Mouse (Mus musculus) heart, embryonic 11.5 days (tissue): ENCODE results near the gene Nr1h4. TPM values are rescaled to one million over a fixed set of nuclear protein-coding genes. Genes with fewer than 3 reads are reported as not detected.

Source experiments
- ATAC-seq: fragments of 200-750 bp; cut with Nextera tagmentation; replicated peaks from 2 replicates; pipeline ENCODE4 v1.8.0; 2017; ENCODE audit warnings: moderate library complexity; ENCODE audit not compliant: insufficient number of reproducible peaks, low FRiP score, low TSS enrichment
- H3K27ac ChIP-seq: fragments of 300-500 bp; sonication (generic); 2 replicates; pipeline ENCODE4 v1.5.1; 2014; ENCODE audit warnings: mild to moderate bottlenecking, low read depth, low read length
- H3K27me3 ChIP-seq: fragments of 300-500 bp; sonication (generic); 2 replicates; pipeline ENCODE4 v1.6.1; 2014; ENCODE audit warnings: mild to moderate bottlenecking, low read length, mixed read lengths; ENCODE audit not compliant: control insufficient read depth, insufficient read depth
- H3K36me3 ChIP-seq: fragments of 300-500 bp; sonication (generic); 2 replicates; pipeline ENCODE4 v1.6.1; 2014; ENCODE audit warnings: mild to moderate bottlenecking, low read length, moderate library complexity, mixed read lengths; ENCODE audit not compliant: control insufficient read depth, insufficient read depth
- H3K4me1 ChIP-seq: fragments of 300-500 bp; sonication (generic); 2 replicates; pipeline ENCODE4 v1.6.1; 2014; ENCODE audit warnings: low read length; ENCODE audit not compliant: control insufficient read depth, insufficient read depth
- H3K4me2 ChIP-seq: fragments of 300-500 bp; sonication (generic); 2 replicates; pipeline ENCODE4 v1.6.1; 2014; ENCODE audit warnings: mild to moderate bottlenecking, moderate library complexity
- H3K4me3 ChIP-seq: fragments of 300-500 bp; sonication (generic); 2 replicates; pipeline ENCODE4 v1.5.1; 2014; ENCODE audit warnings: low read depth, low read length
- H3K9ac ChIP-seq: fragments of 300-500 bp; sonication (generic); 2 replicates; pipeline ENCODE4 v1.6.1; 2014; ENCODE audit warnings: mild to moderate bottlenecking, low read depth, low read length, moderate library complexity
- H3K9me3 ChIP-seq: fragments of 300-500 bp; sonication (generic); replicated peaks from 2 replicates; pipeline ENCODE4 v1.6.1; 2016; ENCODE audit warnings: low read length; ENCODE audit not compliant: control insufficient read depth
- WGBS: fragments of 180-500 bp; shearing (Covaris S2); extraction: QIAGEN DNeasy Blood & Tissue Kit; methylation state at CpG from one replicate; pipeline ENCODE4 v1.1.7; 2014; ENCODE audit not compliant: insufficient replicate concordance; 5-methylcytosine and 5-hydroxymethylcytosine counted together
- polyA plus RNA-seq: library from polyadenylated mRNA; unstranded; fragments of >200 nt; fragmentation: Nextera tagmentation; extraction: Ambion mirVana; gene quantifications from 2 replicates; pipeline ENCODE4 v1.2.1, GENCODE M21; 2014

The Nr1h4 gene
- 0.97 and 1.1 TPM in 2 replicates for polyA plus RNA-seq

DNA sequence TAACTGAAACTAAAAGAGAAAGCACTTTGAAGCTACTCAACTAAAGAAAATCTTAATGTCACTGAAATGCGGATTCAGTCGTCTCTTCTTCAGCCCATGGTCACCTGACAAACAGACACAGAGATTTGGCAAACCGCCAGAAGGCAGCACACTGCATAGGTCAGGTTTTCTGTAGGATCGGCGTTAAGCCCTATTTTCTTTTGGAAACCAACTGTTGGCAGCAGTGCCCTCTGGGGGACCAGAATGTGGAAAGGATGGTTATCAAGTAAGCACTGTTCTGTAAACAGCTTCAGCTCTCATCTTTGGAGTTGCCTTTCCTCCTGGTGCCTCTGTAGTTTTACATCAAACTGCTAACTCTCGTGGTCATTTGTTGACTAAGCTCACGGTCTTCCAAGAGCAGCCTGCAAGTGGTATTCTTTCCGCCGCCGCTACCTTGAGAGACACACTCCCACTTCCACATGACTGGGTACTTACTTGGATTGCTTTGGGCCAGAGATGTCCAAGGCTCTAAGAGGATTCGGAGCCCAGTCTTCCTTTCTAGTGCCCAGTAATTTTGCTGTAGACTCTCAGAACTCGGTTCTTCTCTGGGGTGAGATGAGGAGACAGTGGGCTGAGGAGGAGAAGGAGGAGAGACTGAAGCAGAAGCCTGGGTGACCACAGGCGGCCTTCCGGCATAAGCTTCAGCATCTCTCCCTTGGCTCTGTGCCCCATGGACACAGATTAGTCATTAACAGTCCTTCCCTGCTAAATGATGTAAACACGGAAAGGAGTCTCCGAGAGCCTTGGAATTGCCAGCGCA, at the start of gene Nr1h4:
Gene Nr1h4 (minus strand): TSS at position 657 of the 799 bp plus-strand sequence.
- WGBS: 58% methylated on average over 17 of the region's 17 CpGs
- no peak for ATAC-seq
- Histone ChIP-seq H3K9me3 (no peaks in the 10 kb centered on the region), H3K9ac (no peak within 1 kb of the TSS), H3K4me2 (no peak within 1 kb of the TSS; the same call in 1 of the 2 replicates), H3K4me1 (peaks cover 27% of the 10 kb centered on the region), H3K27me3 (no peaks in the 10 kb centered on the region), H3K4me3 (no peak within 1 kb of the TSS), H3K27ac (peak within 1 kb of the TSS; percentile 55), H3K36me3 (no peaks in the 10 kb centered on the region)

DNA sequence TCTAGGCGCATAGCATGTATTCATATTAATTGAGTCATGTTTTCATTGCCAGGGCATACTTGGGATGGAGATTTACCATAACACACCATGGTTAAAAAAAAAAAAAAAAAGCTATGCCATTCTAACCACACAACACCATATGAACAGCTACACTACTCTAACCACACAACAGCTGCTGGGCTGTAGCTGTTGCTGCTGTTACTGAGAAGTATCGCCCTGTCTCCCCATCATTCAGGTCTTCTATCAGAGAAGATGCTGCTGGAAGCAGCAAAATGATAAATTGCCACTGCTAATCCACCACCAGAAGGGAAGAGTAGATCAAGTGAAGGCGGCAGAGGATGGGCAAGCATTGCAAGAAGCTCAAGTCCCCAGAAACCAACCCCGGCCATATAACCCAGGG, 45.4 kb upstream of the Nr1h4 start:
- Histone ChIP-seq H3K4me2 (no peak overlapping the region), H3K4me3 (no peak overlapping the region), H3K27me3 (no peaks in the 10 kb centered on the region), H3K36me3 (no peaks in the 10 kb centered on the region), H3K9me3 (no peaks in the 10 kb centered on the region), H3K4me1 (no peaks in the 10 kb centered on the region), H3K9ac (no peak overlapping the region), H3K27ac (no peak overlapping the region)
- ATAC-seq: no peak
- WGBS: 87% methylated on average over 4 of the region's 4 CpGs

DNA sequence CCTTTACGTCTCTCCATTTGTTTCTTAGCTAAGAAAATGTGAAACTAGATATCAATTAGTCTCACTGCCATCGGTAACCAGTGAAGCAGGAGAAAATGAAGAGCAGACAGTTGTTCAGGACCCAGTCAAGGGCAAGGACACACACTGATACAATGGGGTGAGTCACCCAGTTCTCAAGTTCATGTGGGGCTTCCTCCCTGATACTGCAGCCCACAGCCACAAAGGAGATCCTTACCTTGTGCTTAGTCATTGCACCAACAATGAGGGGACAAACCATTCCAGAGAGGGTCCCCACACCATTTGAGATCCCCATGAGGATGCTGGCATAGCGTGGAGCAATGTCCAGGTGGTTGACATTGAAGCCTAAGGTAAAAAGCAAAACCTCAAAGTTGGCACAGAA, 44.3 kb upstream of the Nr1h4 start:
- WGBS: 79% methylated on average over 3 of the region's 3 CpGs
- ATAC-seq: no peak
- Histone ChIP-seq H3K9me3 (no peaks in the 10 kb centered on the region), H3K4me3 (no peak overlapping the region), H3K4me1 (no peaks in the 10 kb centered on the region), H3K27me3 (no peaks in the 10 kb centered on the region), H3K27ac (no peak overlapping the region), H3K9ac (no peak overlapping the region), H3K4me2 (no peak overlapping the region), H3K36me3 (no peaks in the 10 kb centered on the region)

DNA sequence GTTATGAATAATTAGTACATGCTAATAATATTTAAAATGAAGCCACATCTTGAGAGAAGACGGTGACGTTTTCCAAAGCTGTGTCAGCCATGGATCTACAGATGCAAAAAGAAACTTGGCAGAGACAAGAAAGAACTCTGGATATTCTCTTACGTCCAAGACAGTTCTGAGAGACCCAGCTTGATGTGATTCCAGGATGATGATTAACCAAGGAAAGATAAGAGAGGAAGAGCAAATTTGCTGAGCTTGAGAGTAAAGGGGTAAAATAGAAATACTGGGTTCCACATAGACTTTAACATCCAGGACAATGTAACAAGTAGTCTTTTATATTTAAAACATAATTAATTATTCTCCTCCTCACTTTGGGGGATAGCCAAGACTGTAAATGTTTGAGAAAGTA, 40.0 kb upstream of the Nr1h4 start:
- Histone ChIP-seq H3K36me3 (no peaks in the 10 kb centered on the region), H3K27ac (no peak overlapping the region), H3K9ac (no peak overlapping the region), H3K4me2 (no peak overlapping the region), H3K4me1 (no peaks in the 10 kb centered on the region), H3K9me3 (peaks cover 3% of the 10 kb centered on the region; the same call in 1 of the 2 replicates), H3K27me3 (no peaks in the 10 kb centered on the region), H3K4me3 (no peak overlapping the region)
- 66% methylated on average over 3 of the region's 3 CpGs for WGBS
- ATAC-seq: no peak

DNA sequence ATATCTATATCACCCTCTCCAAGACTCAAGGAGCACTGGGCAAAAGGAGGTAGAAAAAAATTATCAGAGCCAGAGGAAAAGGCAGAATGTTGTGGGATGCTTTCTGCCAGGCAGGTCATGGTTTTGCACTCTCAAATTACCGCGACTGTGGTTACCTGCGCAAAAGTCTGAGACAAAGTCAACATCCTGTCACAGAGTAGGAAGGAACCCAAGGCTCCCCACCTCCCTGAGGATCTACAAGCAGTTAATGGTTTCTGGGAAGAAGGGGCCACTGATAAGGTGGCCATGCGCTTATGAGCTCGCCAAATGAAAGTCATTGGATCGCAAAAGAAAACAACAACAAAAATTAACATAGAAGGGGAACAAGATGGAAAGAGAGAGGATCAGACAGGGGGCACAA, 39.6 kb upstream of the Nr1h4 start:
- no peak overlapping the region for H3K27ac ChIP-seq
- ATAC-seq: no peak
- WGBS: 76% methylated on average over 6 of the region's 6 CpGs

DNA sequence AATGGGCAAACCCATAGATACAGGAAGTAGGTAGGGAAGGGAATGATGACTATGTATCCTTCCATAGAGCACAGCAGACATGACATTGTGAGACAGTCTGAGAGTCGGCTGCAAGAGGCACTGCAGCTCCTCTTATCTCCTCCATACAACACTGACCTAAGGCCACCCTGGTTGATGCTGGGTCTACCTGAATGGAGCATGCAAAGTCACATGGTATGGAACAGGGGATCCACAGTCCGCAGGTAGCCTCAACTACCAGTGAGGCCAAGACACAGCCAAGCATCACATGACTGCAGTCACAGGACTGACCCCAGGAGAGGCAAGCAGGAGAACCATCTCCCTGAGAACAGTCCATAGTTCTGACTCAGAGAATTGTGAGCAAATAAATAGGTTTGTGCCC, 34.0 kb upstream of the Nr1h4 start:
- no peak overlapping the region for H3K27ac ChIP-seq

More for the DNA sequence above, 39.6 kb upstream of the Nr1h4 start:
- no peak overlapping the region for H3K4me3 ChIP-seq
- no peaks in the 10 kb centered on the region for H3K36me3 ChIP-seq
- H3K9me3 ChIP-seq: peaks cover 3% of the 10 kb centered on the region; the same call in 1 of the 2 replicates
- no peak overlapping the region for H3K9ac ChIP-seq
- no peak overlapping the region for H3K4me2 ChIP-seq
- H3K4me1 ChIP-seq: no peaks in the 10 kb centered on the region
- H3K27me3 ChIP-seq: no peaks in the 10 kb centered on the region

DNA sequence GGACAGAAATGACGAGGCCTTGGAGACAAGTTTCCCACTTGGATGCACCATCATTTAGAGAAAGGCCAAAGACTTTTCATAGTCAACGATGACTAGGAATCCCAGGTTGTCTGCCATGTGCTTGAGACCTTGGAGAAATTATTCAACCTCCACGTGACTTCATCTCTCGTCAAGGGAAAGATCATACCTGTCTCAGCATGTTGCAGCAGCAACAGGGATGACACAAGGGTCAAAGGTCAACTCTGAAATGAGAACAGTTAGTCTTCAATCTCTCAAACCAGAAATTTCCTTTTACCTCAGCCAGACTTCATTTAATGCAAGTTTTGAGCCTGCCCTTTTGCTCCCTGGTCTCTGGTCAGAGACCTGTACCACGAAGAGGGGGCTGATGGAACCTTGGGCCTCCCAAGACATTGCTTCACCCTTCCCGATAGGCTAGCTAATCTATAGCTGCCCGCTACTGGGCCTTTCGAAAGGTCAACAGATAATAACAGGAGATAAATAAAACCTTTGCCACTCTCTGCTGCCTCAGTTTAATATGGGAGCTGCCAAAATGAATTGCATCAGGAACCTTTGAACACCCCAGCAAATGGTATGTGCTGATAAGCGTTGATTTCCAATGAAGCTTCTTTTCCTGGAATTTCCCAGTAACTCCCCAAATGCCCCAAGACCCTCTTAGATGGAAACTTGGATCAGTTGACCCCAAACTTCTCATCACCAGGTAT, 32.1 kb upstream of the Nr1h4 start:
- Histone ChIP-seq H3K27me3 (no peaks in the 10 kb centered on the region), H3K36me3 (no peaks in the 10 kb centered on the region), H3K27ac (no peak overlapping the region), H3K9me3 (peaks cover 3% of the 10 kb centered on the region; the same call in 1 of the 2 replicates), H3K4me3 (no peak overlapping the region), H3K4me1 (no peaks in the 10 kb centered on the region), H3K9ac (no peak overlapping the region), H3K4me2 (no peak overlapping the region)
- no peak for ATAC-seq
- WGBS: 80% methylated on average over 9 of the region's 9 CpGs

More for the DNA sequence above, 34.0 kb upstream of the Nr1h4 start:
- no peak overlapping the region for H3K9ac ChIP-seq
- no peak for ATAC-seq
- no peaks in the 10 kb centered on the region for H3K4me1 ChIP-seq
- no peak overlapping the region for H3K4me2 ChIP-seq
- no peaks in the 10 kb centered on the region for H3K36me3 ChIP-seq
- WGBS: 69% methylated on average over 2 of the region's 2 CpGs
- H3K9me3 ChIP-seq: peaks cover 3% of the 10 kb centered on the region; the same call in 1 of the 2 replicates
- H3K4me3 ChIP-seq: no peak overlapping the region
- H3K27me3 ChIP-seq: no peaks in the 10 kb centered on the region

DNA sequence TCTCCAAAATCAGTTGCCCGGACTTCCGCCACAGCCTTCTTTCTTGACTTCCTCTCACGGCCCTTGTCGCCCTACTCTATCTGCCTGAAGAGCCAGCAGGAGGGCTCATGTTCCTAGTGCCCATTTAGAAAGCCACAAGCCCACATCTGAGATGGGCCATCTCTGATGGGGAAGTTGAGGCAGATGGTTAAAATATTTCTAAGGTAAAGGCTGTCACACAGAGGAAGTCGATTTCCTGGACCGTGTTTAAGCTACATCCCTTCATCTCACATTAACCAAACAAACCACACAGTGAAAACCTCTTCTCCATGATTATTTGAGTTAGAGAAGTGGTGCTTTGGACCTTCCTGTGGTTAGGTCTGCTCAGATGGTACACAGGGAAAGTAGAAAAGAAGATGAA, 28.7 kb upstream of the Nr1h4 start:
- no peak overlapping the region for H3K27ac ChIP-seq
- H3K9me3 ChIP-seq: no peaks in the 10 kb centered on the region
- ATAC-seq: no peak
- no peaks in the 10 kb centered on the region for H3K4me1 ChIP-seq
- H3K9ac ChIP-seq: no peak overlapping the region
- 84% methylated on average over 6 of the region's 6 CpGs for WGBS
- H3K4me2 ChIP-seq: no peak overlapping the region
- no peaks in the 10 kb centered on the region for H3K27me3 ChIP-seq
- no peaks in the 10 kb centered on the region for H3K36me3 ChIP-seq
- H3K4me3 ChIP-seq: no peak overlapping the region
